Mouse (Mus musculus) heart, embryonic 15.5 days (tissue): ENCODE results near the gene Tsga10ip. TPM values are rescaled to one million over a fixed set of nuclear protein-coding genes. Genes with fewer than 3 reads are reported as not detected.
A peak's percentile ranks its signal among the peaks of the same experiment; 100 is the strongest.
"Not testable (repeated sequence)": the region's sequence is repeated elsewhere in the genome, so short reads cannot be mapped to it uniquely, and the experiment has no call there.

Experiments used
- ATAC-seq: fragments of 200-750 bp; cut with Nextera tagmentation; replicated peaks from 2 replicates; pipeline ENCODE4 v1.8.0; 2017; ENCODE audit warnings: low read depth, moderate TSS enrichment; ENCODE audit not compliant: insufficient number of reproducible peaks, insufficient read depth, low FRiP score
- H3K27ac ChIP-seq: fragments of 300-500 bp; sonication (generic); 2 replicates; pipeline ENCODE4 v1.5.1; 2015; ENCODE audit warnings: mild to moderate bottlenecking, inconsistent platforms
- H3K27me3 ChIP-seq: fragments of 300-500 bp; sonication (generic); 2 replicates; pipeline ENCODE4 v1.6.1; 2015; ENCODE audit warnings: inconsistent platforms
- H3K36me3 ChIP-seq: fragments of 300-500 bp; sonication (generic); 2 replicates; pipeline ENCODE4 v1.6.1; 2015; ENCODE audit warnings: mild to moderate bottlenecking, inconsistent platforms
- H3K4me1 ChIP-seq: fragments of 300-500 bp; sonication (generic); replicated peaks from 2 replicates; pipeline ENCODE4 v1.6.1; 2015; ENCODE audit warnings: inconsistent platforms
- H3K4me2 ChIP-seq: fragments of 300-500 bp; sonication (generic); 2 replicates; pipeline ENCODE4 v1.6.1; 2015; ENCODE audit warnings: inconsistent platforms, mild to moderate bottlenecking, moderate library complexity
- H3K4me3 ChIP-seq: fragments of 300-500 bp; sonication (generic); 2 replicates; pipeline ENCODE4 v1.5.1; 2015; ENCODE audit warnings: mild to moderate bottlenecking, inconsistent platforms
- H3K9ac ChIP-seq: fragments of 300-500 bp; sonication (generic); 2 replicates; pipeline ENCODE4 v1.6.1; 2015; ENCODE audit warnings: mild to moderate bottlenecking, inconsistent platforms
- H3K9me3 ChIP-seq: fragments of 300-500 bp; sonication (generic); replicated peaks from 2 replicates; pipeline ENCODE4 v1.6.1; 2016; ENCODE audit warnings: inconsistent platforms
- WGBS: fragments of 180-500 bp; shearing (Covaris S2); methylation state at CpG from one replicate; pipeline ENCODE4 v1.1.7; 2015; ENCODE audit warnings: mixed read lengths; 5-methylcytosine and 5-hydroxymethylcytosine counted together
- polyA plus RNA-seq: library from polyadenylated mRNA; unstranded; fragments of >200 nt; fragmentation: Nextera tagmentation; extraction: Ambion mirVana; gene quantifications from 2 replicates; pipeline ENCODE4 v1.2.1, GENCODE M21; 2015

Gene Tsga10ip
- polyA plus RNA-seq, 1 experiment from 2014 or later, result 2.0 TPM

DNA sequence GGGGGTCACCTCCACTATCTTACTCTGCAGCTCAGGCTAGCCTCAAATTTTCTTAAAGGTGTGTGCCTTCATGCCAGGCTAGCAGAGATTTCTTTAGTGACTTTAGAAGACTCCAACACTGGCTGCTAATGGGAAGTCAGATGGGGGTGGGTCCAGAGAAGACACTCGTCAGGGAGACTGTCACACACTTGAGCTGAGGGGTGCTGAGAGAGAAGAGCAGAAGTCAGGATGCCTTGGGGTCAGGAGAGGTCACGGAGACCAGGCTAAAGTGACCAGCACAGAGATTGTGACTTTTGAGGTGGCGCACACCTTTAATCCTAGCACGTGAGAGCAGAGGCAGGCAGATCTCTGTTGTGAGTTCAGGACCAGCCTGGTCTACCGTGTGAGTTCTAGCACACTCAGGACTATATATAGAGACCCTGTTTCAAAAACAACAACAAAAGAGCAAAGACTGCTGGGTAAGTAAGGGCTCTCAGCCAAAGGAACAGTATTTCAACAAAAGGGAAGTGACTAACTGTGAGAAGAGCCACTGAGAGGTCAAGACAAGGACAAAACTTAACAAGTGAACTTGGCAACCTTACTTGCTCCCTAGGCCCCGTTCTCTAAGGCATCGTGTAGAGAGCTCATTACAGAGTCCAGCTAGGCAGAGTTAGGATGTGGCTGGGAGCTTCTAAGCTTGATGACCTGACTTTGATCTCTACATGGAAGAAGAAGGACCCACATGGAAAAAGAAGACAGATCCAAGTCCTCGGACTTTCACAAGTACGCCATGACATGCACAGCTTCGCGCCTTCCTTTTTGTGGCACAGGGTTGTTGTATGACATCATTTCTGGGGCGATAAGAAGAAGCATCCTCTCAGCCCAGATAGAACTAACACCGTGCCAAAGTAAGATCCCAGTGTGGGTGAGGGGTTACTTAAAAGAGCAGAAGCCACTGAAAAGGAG, 6.0 kb upstream of the Tsga10ip start:
- no peaks in the 10 kb centered on the region for H3K27me3 ChIP-seq
- H3K4me3 ChIP-seq, result peak overlapping the region; percentile 56; the same call in 1 of the 2 replicates
- no peak overlapping the region for H3K9ac ChIP-seq
- peaks cover 22% of the 10 kb centered on the region for H3K4me1 ChIP-seq
- no peaks in the 10 kb centered on the region for H3K36me3 ChIP-seq
- ATAC-seq, result no peak
- peak overlapping the region; percentile 57 for H3K27ac ChIP-seq
- no peaks in the 10 kb centered on the region for H3K9me3 ChIP-seq
- WGBS, result 65% methylated on average over 13 of the region's 13 CpGs
- H3K4me2 ChIP-seq, result peak overlapping the region; percentile 56

DNA sequence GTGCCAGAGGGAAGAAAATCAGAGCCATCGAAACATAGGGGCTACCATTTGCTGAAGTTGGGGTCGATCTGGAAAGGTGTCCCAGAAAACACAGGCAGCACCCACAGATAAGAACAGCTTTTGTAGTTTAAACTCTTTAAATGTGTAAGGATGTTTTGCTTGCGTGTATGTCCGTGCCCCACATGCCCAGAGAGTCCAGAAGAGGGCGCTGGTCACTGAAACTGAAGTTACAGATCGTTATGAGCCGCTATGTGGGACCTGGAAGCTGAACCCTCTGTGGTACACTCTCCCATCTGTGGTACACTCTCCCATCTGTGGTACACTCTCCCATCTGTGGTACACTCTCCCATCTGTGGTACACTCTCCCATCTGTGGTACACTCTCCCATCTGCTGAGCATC, 4.8 kb upstream of the Tsga10ip start:
- peak; percentile 61 for ATAC-seq
- Histone ChIP-seq H3K9me3 (no peaks in the 10 kb centered on the region), H3K4me3 (peak overlapping the region; percentile 56), H3K9ac (peak overlapping the region; percentile 59), H3K27me3 (no peaks in the 10 kb centered on the region), H3K4me2 (peak overlapping the region; percentile 56), H3K36me3 (no peaks in the 10 kb centered on the region), H3K4me1 (peaks cover 22% of the 10 kb centered on the region), H3K27ac (peak overlapping the region; percentile 91)
- 15% methylated on average over 7 of the region's 7 CpGs for WGBS

DNA sequence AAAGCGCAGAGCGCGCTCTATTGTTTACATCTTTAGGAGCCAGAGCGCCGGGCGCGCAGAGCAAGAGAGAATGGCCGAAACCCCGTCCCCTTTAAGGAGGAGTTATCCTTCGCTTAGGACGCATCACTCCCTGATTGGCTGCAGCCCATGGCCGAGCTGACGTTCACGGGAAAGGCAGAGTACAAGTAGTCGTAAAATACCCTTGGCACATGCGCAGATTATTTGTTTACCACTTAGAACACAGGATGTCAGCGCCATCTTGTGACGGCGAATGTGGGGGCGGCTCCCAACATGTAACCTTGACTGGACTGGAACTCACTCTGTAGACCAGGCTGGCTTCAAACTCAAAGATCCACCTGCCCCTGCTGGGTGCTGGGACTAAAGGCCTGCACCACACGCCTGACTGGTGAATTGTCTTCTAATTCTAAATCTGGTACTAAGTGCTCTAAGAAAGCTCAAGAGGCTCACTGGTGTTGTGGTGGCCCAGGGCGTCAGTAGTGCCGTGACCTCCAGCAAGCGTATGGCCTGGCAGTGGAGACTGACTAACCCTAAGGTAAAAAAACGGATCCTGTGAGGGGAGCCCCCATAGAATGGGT, 4.3 kb upstream of the Tsga10ip start:
- Histone ChIP-seq H3K4me1 (peaks cover 22% of the 10 kb centered on the region), H3K9ac (peak overlapping the region; percentile 59), H3K27ac (peak overlapping the region; percentile 91), H3K4me2 (peak overlapping the region; percentile 56), H3K4me3 (peak overlapping the region; percentile 56)
- peak; percentile 71 for ATAC-seq
- not testable (repeated sequence) for H3K9me3 ChIP-seq, H3K27me3 ChIP-seq, H3K36me3 ChIP-seq
- 19% methylated on average over 24 of the region's 25 CpGs for WGBS

DNA sequence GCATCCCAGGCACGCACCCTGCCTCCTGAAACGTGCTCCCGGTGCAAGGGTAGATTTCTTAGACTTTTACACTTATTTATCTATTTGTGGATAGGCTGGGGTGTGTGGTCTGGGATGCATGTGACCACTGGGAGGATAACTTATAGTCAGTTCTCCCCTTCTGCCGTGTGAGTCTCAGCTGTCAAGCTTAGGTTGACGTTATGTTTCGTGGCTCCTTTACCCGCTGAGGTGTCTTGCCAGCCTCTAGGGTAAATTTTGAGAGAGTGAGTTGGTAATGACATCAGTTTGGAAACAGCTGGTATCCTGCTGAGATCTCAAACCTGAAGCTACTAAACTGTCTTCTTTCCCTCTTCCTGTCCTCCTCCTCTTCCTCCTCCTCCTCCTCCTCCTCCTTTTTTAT, 3.6 kb upstream of the Tsga10ip start:
- ATAC-seq, result no peak
- H3K4me2 ChIP-seq, result peak overlapping the region; percentile 54
- peak overlapping the region; percentile 56 for H3K4me3 ChIP-seq
- H3K36me3 ChIP-seq, result no peaks in the 10 kb centered on the region
- 19% methylated on average over 7 of the region's 7 CpGs for WGBS
- no peaks in the 10 kb centered on the region for H3K9me3 ChIP-seq
- no peaks in the 10 kb centered on the region for H3K27me3 ChIP-seq
- peaks cover 22% of the 10 kb centered on the region for H3K4me1 ChIP-seq
- peak overlapping the region; percentile 38 for H3K27ac ChIP-seq
- H3K9ac ChIP-seq, result peak overlapping the region; percentile 22

DNA sequence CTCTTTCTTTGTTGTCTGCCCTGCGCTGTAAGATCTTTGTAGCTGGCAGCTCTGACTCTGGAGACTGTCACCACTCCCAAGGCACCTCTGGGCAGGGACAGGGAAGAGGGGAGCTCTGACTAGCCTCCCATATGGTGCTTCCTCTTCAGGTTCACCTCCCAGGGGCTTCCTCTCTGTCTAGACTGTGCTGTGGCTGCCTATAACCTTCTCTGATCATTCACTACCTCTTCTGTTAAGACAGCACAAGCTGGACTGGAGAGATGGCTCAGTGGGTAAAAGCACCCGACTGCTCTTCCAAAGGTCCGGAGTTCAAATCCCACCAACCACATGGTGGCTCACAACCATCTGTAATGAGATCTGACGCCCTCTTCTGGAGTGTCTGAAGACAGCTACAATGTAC, 1.3 kb downstream of the Tsga10ip start:
- not testable (repeated sequence) for H3K4me1 ChIP-seq, H3K4me2 ChIP-seq, H3K36me3 ChIP-seq, H3K27ac ChIP-seq, H3K4me3 ChIP-seq, H3K27me3 ChIP-seq, H3K9me3 ChIP-seq, H3K9ac ChIP-seq
- 55% methylated on average over 4 of the region's 4 CpGs for whole genome bisulfite sequencing
- ATAC-seq, result 0 out of 2 replicates have a peak, but pooled peaks have one; percentile 27

DNA sequence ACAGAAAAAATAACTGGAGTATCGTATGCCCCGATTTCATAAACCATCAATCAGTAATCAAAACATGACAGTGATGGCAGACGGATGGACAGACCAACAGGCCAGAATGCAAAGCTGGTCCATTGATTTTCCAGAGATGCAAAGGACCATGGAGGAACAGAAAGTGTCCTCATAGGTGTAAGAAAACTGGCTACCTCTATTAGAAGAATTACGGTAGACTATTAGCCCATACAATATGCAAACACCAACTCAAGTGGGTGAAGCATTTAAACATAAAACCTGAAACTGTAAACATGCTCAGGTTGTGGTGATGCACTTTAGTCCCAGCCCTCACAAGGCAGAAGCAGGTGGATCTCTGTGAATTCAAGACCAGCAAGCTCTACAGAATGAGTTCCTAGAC, 7.0 kb downstream of the Tsga10ip start:
- Histone ChIP-seq H3K9me3 (no peaks in the 10 kb centered on the region), H3K27me3 (no peaks in the 10 kb centered on the region), H3K9ac (no peak overlapping the region), H3K27ac (no peak overlapping the region), H3K4me2 (no peak overlapping the region), H3K4me3 (no peak overlapping the region), H3K36me3 (no peaks in the 10 kb centered on the region), H3K4me1 (peaks cover 20% of the 10 kb centered on the region)
- ATAC-seq, result no peak
- WGBS, result 64% methylated on average over 4 of the region's 4 CpGs

DNA sequence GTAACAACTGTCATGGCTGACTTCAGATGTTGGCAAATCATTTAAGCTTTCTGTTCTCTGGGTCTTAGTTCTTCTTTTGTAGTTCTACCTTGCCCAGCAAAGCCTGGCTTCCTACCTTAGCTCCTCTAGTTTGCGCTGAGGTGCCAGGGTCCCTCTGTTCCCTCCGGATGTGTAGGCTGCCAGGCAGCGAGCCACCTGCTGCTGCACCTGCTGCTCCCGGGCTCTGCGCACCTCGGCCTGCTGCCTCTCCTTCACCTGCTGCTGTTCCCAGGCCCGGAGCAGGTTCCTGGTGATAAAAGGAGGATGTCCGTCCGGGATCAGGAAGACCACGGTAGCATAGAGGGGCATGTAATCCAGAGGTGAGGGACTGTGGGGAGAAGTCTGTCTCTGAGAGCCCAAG, 8.2 kb downstream of the Tsga10ip start:
- Histone ChIP-seq H3K9ac (no peak overlapping the region), H3K27ac (no peak overlapping the region), H3K9me3 (no peaks in the 10 kb centered on the region), H3K4me2 (no peak overlapping the region), H3K4me3 (no peak overlapping the region), H3K4me1 (peaks cover 32% of the 10 kb centered on the region), H3K36me3 (no peaks in the 10 kb centered on the region), H3K27me3 (no peaks in the 10 kb centered on the region)
- ATAC-seq, result no peak
- WGBS, result 53% methylated on average over 10 of the region's 10 CpGs

DNA sequence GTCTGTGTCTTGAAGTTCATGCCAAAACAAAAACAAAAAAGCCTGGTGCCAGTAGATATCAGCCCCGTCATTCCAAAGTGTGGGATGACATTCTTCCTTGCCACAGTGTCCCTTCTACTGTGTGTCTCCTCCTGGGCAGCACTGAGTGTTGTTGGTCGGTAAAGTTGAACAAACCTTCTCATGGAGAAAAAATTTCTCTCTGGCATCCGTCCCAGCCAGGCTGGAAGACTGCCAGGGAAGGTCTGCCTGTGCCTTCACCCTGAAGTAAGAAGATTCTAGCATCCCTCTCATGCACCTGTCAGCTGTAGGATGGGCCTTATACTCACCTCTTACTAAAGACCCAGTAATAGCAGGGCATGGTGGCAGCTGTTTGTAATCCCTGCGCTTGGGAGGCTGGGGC, 9.4 kb downstream of the Tsga10ip start:
- Histone ChIP-seq H3K4me2 (no peak overlapping the region), H3K27ac (peak overlapping the region; percentile 64), H3K9ac (no peak overlapping the region)

DNA sequence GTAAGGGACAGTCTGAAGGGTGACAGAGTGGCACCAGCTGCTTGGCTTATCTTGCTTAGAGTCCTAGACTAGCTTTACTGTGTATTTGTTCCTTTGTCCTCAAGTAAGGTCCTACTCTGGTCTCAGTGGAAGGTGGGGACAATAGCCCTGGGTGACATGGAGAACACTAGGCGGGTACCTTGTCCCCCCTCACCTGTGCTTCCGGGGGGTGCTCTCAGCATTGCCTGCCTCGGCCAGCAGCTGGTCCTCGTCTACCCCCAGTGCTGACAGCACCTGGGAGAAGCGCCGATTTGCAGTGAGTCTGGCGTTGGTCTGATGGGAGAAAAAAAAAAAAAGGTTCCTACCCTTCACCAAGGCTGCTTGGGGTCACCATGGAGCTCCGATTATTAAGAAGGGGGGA, 11.9 kb downstream of the Tsga10ip start:
- Histone ChIP-seq H3K4me1 (peaks cover 50% of the 10 kb centered on the region), H3K4me3 (peak overlapping the region; percentile 78; the same call in 1 of the 2 replicates), H3K9ac (peak overlapping the region; percentile 73; the same call in 1 of the 2 replicates), H3K27ac (peak overlapping the region; percentile 91), H3K27me3 (no peaks in the 10 kb centered on the region), H3K36me3 (0 out of 2 replicates have a peak, but pooled peaks cover 5% of the 10 kb centered on the region), H3K9me3 (no peaks in the 10 kb centered on the region), H3K4me2 (peak overlapping the region; percentile 75)
- no peak for ATAC-seq
- WGBS, result 49% methylated on average over 8 of the region's 8 CpGs

More for the DNA sequence above, 9.4 kb downstream of the Tsga10ip start:
- Histone ChIP-seq H3K27me3 (no peaks in the 10 kb centered on the region), H3K4me3 (no peak overlapping the region), H3K36me3 (no peaks in the 10 kb centered on the region), H3K4me1 (peaks cover 34% of the 10 kb centered on the region), H3K9me3 (no peaks in the 10 kb centered on the region)
- WGBS, result 28% methylated on average over 4 of the region's 4 CpGs
- no peak for ATAC-seq

DNA sequence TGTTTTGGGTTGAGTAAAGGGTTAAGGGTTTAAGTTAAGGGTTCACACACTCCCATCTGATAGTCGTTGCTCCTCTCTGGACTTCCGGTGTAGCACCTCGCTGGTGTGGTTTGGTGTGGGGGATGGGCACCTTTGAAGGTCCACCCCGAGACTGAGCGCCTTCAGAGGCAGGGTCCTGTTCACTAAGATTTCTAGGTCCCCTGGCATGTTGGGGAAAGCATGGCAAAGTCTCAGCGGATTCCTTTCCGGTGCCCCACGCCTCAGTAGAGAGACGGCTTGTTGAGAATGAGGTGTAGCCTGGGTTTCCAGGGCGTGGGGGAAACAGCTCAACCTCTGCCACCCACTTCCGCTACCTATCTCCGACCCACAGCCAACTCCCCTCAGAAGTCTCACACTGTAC, 12.7 kb downstream of the Tsga10ip start:
- H3K36me3 ChIP-seq, result peaks cover 12% of the 10 kb centered on the region; the same call in 1 of the 2 replicates
- peaks cover 50% of the 10 kb centered on the region for H3K4me1 ChIP-seq
- peak overlapping the region; percentile 73 for H3K9ac ChIP-seq
- no peaks in the 10 kb centered on the region for H3K9me3 ChIP-seq
- no peaks in the 10 kb centered on the region for H3K27me3 ChIP-seq
- WGBS, result 18% methylated on average over 12 of the region's 12 CpGs
- H3K4me2 ChIP-seq, result peak overlapping the region; percentile 75
- ATAC-seq, result no peak
- H3K27ac ChIP-seq, result peak overlapping the region; percentile 91
- peak overlapping the region; percentile 78 for H3K4me3 ChIP-seq

DNA sequence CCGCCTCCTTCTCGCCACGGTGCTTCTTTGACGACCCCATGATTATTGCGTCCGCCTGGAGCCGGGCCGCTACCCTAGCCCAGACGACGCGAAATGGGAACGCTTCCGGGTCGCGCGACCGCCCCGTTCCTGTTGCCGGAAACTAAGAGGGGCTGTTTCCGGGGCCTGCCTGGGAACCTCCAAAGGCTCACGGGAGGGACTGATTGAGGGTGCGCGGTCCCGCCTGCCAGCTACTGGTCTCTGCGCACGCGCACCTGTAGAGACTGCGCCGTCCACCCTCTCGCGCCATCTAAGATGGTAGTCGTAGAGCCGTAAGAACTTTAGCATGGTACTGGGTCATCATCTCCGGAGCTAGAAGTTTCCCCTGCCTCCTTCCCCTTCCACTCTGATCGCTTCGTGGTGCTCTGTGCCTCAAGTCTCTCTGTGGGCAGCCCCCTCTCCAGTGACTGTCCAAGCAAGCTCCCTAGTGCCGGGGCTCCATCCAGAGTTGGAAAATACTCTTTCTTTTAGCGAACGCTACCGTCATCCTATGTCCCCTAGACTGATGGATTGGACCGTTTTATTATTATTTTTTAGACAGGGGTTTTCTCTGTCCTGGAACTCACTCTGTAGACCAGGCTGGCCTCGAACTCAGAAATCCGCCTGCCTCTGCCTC, 13.6 kb downstream of the Tsga10ip start, which contains the start of gene Sart1:
Gene Sart1 (minus strand): TSS at position 116 of the 655 bp plus-strand sequence.
- H3K36me3 ChIP-seq, result peaks cover 22% of the 10 kb centered on the region
- H3K27me3 ChIP-seq, result no peaks in the 10 kb centered on the region
- peak within 1 kb of the TSS; percentile 75 for H3K4me2 ChIP-seq
- peaks cover 50% of the 10 kb centered on the region for H3K4me1 ChIP-seq
- peak within 1 kb of the TSS; percentile 91 for H3K27ac ChIP-seq
- 1% methylated on average over 43 of the region's 43 CpGs for WGBS
- H3K9me3 ChIP-seq, result no peaks in the 10 kb centered on the region
- H3K4me3 ChIP-seq, result peak within 1 kb of the TSS; percentile 78
- peak within 1 kb of the TSS; percentile 85 for H3K9ac ChIP-seq
- ATAC-seq, result peak; percentile 94
